Mouse (Mus musculus) thymus, postnatal 4 days (tissue): ENCODE measurements at regions not wholly inside any gene's neighbourhood (a gene's known extent, or its start where the extent isn't known, plus 50 kb on each side); places are given as distances from the start of the nearest gene placed in this dataset.

Experiments
- DNase-seq: peaks from one replicate; pipeline ENCODE4 v3.0.0; 2021

GRCm38 (mm10) chr1:83723096-83723495, 315.1 kb upstream of the Sphkap start:
- DNase-seq = no peak

- DNase-seq = no peak
Observed at GRCm38 (mm10) chr1:83720166-83720565, 312.2 kb upstream of the Sphkap start.

GRCm38 (mm10) chr1:83717056-83717455, 309.1 kb upstream of the Sphkap start:
- no peak for DNase-seq

GRCm38 (mm10) chr1:83701696-83702404, 293.9 kb upstream of the Sphkap start:
- no peak for DNase-seq

- DNase-seq = no peak
Observed at GRCm38 (mm10) chr1:83697422-83697821, 289.4 kb upstream of the Sphkap start.

GRCm38 (mm10) chr1:83685221-83685620, 277.2 kb upstream of the Sphkap start:
- no peak for DNase-seq

- DNase-seq = no peak
Observed at GRCm38 (mm10) chr1:83665326-83665725, 257.3 kb upstream of the Sphkap start.

GRCm38 (mm10) chr1:83661808-83662802, 254.1 kb upstream of the Sphkap start:
- DNase-seq = no peak

GRCm38 (mm10) chr1:83653661-83654060, 245.7 kb upstream of the Sphkap start:
- no peak for DNase-seq

- DNase-seq = no peak
Observed at GRCm38 (mm10) chr1:83645606-83646005, 237.6 kb upstream of the Sphkap start.

GRCm38 (mm10) chr1:83642656-83643055, 234.7 kb upstream of the Sphkap start:
- no peak for DNase-seq

GRCm38 (mm10) chr1:83636051-83636450, 228.1 kb upstream of the Sphkap start:
- DNase-seq = no peak

- DNase-seq = no peak
Observed at GRCm38 (mm10) chr1:83631798-83632197, 223.8 kb upstream of the Sphkap start.

- no peak for DNase-seq
Observed at GRCm38 (mm10) chr1:83631394-83631793, 223.4 kb upstream of the Sphkap start.

- no peak for DNase-seq
Observed at GRCm38 (mm10) chr1:83587258-83587657, 179.3 kb upstream of the Sphkap start.

GRCm38 (mm10) chr1:83583041-83583440, 175.0 kb upstream of the Sphkap start:
- no peak for DNase-seq

- no peak for DNase-seq
Observed at GRCm38 (mm10) chr1:83569991-83570390, 162.0 kb upstream of the Sphkap start.

GRCm38 (mm10) chr1:83568746-83569145, 160.7 kb upstream of the Sphkap start:
- no peak for DNase-seq

GRCm38 (mm10) chr1:83551617-83552016, 143.6 kb upstream of the Sphkap start:
- DNase-seq = no peak

- no peak for DNase-seq
Observed at GRCm38 (mm10) chr1:83535461-83535860, 127.5 kb upstream of the Sphkap start.

GRCm38 (mm10) chr1:83527803-83528202, 119.8 kb upstream of the Sphkap start:
- DNase-seq = no peak

- DNase-seq = no peak
Observed at GRCm38 (mm10) chr1:83509356-83509755, 101.4 kb upstream of the Sphkap start.

GRCm38 (mm10) chr1:83505386-83505785, 97.4 kb upstream of the Sphkap start:
- no peak for DNase-seq

- no peak for DNase-seq
Observed at GRCm38 (mm10) chr1:83496888-83497287, 88.9 kb upstream of the Sphkap start.
